In genomic region chr1:188537021-188537420, GRCm38 (mm10) we compare ENCODE assay signal across 24 mouse cellular contexts.
"Had no signal": no experiment of that assay in that cellular context is flagged by ENCODE, and none has a peak within 500 bp of the region (broad histone marks: within the 10 kb centered on the region; RNA-seq: fewer than 3 reads in every experiment).

No protein-coding gene starts in this region.

- ATAC-seq: hindbrain, postnatal 0 days; intestine, embryonic 16.5 days had no signal

- DNase-seq: gastrocnemius, postnatal 14 days; gastrocnemius, postnatal 36 days; heart, adult 18-20 months; heart, postnatal 10 days; heart, postnatal 4 days; kidney, adult 18-20 months; kidney, adult 8-10 months; kidney, postnatal 10 days; kidney, postnatal 25 days; kidney, postnatal 4 days; layer of hippocampus, adult 9-11 months; left cerebral cortex, postnatal 4 days; liver; liver, embryonic 13.5 days had no signal

- H3K4me2 ChIP-seq: heart, embryonic 12.5 days; hindbrain, embryonic 13.5 days; hindbrain, embryonic 15.5 days; limb, embryonic 12.5 days; liver, embryonic 11.5 days; liver, embryonic 13.5 days; liver, embryonic 15.5 days had no signal

- H3K36me3 ChIP-seq: heart, embryonic 10.5 days; heart, embryonic 12.5 days; hindbrain, embryonic 13.5 days; hindbrain, embryonic 15.5 days; limb, embryonic 12.5 days; liver, embryonic 13.5 days; liver, embryonic 15.5 days had no signal

- H3K4me1 ChIP-seq: heart, embryonic 10.5 days; hindbrain, embryonic 13.5 days; hindbrain, embryonic 15.5 days; limb, embryonic 12.5 days; liver, embryonic 13.5 days; liver, embryonic 15.5 days had no signal

- H3K9ac ChIP-seq: heart, embryonic 12.5 days; hindbrain, embryonic 13.5 days; hindbrain, embryonic 15.5 days; limb, embryonic 12.5 days; liver, embryonic 13.5 days; liver, embryonic 15.5 days had no signal

- H3K4me3 ChIP-seq: heart, embryonic 10.5 days; heart, embryonic 12.5 days; hindbrain, embryonic 13.5 days; hindbrain, embryonic 15.5 days; left cerebral cortex, adult 2 months; limb, embryonic 12.5 days; liver, embryonic 13.5 days; liver, embryonic 15.5 days had no signal

- H3K27ac ChIP-seq: heart, embryonic 10.5 days; hindbrain, embryonic 13.5 days; hindbrain, embryonic 15.5 days; hindbrain, postnatal 0 days; left cerebral cortex, adult 2 months; limb, embryonic 12.5 days; liver, embryonic 13.5 days; liver, embryonic 15.5 days had no signal

- H3K9me3 ChIP-seq: heart, embryonic 10.5 days; hindbrain, embryonic 13.5 days; hindbrain, embryonic 15.5 days; liver, embryonic 13.5 days; liver, embryonic 15.5 days had no signal

- H3K27me3 ChIP-seq: heart, embryonic 12.5 days; hindbrain, embryonic 13.5 days; hindbrain, embryonic 15.5 days; limb, embryonic 12.5 days; liver, embryonic 13.5 days; liver, embryonic 15.5 days had no signal
